Mouse (Mus musculus) lung, adult 2 months (tissue): Measurements from ENCODE around the gene Gm36210.

Source experiments
- CTCF ChIP-seq: fragments of 200-500 bp; IDR thresholded peaks from 2 replicates; pipeline ENCODE4 v1.5.1; 2011; ENCODE audit warnings: mild to moderate bottlenecking, low read length, control low read depth; ENCODE audit not compliant: insufficient read depth
- POLR2A ChIP-seq: fragments of 200-500 bp; IDR thresholded peaks from 2 replicates; pipeline ENCODE4 v1.6.1; 2011; ENCODE audit warnings: low read depth, mild to moderate bottlenecking, control low read depth, low read length, borderline replicate concordance; ENCODE audit errors: extremely low read depth

- no peak for TF ChIP-seq CTCF
- TF ChIP-seq POLR2A = no peak
Observed at GRCm38 (mm10) chr7:4857321-4857720, 49.0 kb downstream of the Gm36210 start.
